Mouse (Mus musculus): ENCODE results near the gene Pym1. TPM values are rescaled to one million over a fixed set of nuclear protein-coding genes. Genes with fewer than 3 reads are reported as not detected.
A peak's percentile ranks its signal among the peaks of the same experiment; 100 is the strongest.
"Not testable (repeated sequence)": the region's sequence is repeated elsewhere in the genome, so short reads cannot be mapped to it uniquely, and the experiment has no call there.

The Pym1 gene
- 10 to 100 TPM; 24.3 to 26.3 TPM for total RNA-seq (2021)
- long read RNA-seq, experiment 1, transcript Pym1-202 (3 exons, 1,158 nt), result major isoform, 5 of 10 reads
- long read RNA-seq, experiment 1, partial matches to known transcripts, result 2 of 10 reads
- long read RNA-seq, experiment 1, other reads (novel, unspliced or antisense), result 1 of 10 reads
- long read RNA-seq, experiment 2, partial matches to known transcripts, result 2 of 8 reads
- long read RNA-seq, experiment 2, other reads (novel, unspliced or antisense), result 4 of 8 reads

DNA sequence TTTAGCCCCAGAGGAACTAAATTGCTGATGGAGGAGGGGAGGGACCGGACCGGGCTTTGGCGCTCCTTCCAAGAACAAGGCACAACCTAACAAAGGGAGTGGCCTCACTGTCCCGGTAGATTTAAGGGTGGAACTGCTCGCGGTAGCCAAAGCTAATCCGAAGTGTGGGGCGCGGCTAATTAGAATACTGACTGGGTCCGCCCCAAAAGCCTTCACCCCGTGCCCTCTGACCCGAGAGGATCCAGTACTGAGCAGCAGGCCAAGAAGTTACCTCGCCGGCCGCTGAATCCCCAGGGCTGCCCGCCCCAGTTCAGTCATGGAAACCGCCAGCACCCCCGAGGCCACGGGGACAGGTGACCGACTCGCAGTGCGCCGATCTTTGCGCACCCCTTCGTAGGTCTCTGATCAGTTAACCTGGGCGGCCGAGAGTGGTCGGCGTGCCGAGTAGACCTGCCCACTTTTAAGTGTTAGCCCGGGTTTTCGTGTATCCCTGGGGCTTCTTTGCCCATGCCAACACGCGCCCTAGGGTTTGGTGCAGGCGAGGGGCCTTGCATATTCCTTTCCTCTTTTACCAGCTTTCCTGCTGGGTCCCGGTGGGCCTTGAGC lies at the start of gene Pym1:
Pym1 (plus strand) TSS at position 244 of the 606 bp plus-strand sequence.
- peak; percentile 90 for DNase-seq

- DNase-seq, result no peak
Measured at GRCm38 (mm10) chr10:128699006-128699405, 48.7 kb upstream of the Pym1 start.

GRCm38 (mm10) chr10:128699611-128700010 lies 48.1 kb upstream of the Pym1 start:
- no peak for DNase-seq

GRCm38 (mm10) chr10:128700712-128701111 lies 47.0 kb upstream of the Pym1 start:
- DNase-seq, result no peak

DNA sequence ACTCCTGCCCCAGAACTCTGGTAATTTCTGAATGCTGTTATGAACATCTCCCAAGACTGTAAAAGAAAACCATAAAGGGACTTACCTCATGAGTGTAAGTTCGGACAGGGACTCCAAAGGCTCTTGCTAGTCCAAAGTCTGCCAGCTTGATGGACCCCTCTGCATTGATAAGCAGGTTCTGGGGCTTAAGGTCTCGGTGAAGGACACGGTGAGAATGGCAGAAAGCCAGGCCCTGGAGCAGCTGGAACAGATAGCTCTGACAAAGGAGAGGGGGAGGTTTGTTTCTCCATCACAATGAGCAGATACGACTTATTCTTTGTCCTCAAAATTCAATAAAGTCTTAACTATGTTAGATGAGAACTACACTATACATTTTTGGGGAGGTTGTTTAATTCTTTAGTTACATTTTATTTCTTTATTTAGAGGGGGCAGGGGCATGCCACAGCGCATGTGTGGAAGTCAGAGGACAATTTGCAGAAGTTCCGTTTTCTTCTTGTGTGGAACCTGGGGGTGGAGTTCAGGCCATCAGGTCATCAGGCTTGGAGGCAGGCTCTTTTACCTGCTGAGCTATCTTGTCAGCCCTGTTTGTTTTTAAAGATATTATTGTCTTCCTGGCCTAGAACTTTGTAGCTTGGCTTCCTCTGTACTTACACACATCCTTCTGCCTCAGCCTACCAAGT lies 45.2 kb upstream of the Pym1 start:
- DNase-seq, result peak; percentile 44

DNA sequence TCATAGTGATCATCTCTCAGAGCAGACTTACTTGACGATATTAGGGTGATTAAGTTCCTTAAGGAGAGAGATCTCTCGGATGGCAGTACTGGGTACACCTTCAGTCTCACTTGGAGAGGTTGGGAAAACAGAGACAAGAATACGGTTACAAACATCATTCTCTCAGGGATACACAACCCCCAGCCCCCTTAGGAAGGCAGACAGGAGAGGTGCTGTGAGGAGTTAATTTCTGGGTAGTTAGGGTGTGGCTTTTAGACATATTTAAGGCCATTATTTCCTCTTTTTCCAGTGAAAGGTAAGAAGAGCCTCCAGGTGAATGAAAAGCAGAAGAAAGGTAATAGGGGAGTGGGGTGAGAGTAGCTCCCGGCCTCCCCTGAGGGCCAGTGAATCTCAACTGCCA lies 43.8 kb upstream of the Pym1 start, which contains the start of gene Pmel:
Pmel (plus strand) TSS at position 301 of the 400 bp plus-strand sequence.
- DNase-seq, result no peak

DNA sequence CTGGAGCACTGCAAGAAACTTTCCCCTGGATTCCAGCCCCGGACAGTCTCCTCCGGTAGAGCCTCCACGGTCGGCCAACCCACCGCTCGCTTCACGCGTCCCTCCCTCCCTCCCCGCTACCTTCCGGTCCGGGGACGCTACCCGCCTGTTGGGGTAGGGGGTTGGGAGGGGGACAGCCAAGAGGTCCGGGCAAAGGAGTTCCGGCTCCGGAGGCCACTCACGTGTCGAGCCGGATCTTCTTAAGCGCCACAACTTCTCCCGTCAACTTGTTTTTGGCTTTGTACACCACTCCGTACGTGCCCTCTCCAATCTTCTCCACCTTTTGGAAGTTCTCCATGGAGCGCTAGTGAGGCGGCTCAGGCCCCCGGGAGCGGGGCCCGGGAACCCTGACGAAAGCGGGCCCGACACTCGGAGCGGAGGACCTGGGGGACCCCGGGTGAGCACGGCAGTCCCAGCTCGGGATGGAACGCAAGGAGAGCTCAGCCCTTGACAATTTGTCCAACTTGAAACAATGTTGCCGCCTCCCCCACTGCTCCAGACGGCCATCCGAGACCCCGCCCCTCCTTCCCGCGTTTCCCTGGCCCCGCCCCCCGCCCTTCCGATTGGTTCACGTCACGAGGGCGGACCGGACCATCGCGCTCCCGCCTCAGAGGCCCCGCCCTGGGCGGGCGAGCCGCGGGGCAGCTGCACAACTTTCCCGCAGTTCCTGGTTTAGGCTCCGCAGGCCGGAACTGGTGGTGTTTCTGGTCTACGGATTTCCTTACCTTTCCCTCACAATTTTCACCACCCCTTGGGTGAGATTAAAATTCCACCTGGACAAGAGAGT lies 43.0 kb upstream of the Pym1 start, which contains the start of gene Cdk2:
Cdk2 (minus strand) TSS at position 541 of the 826 bp plus-strand sequence.
- DNase-seq, result peak; percentile 97

DNA sequence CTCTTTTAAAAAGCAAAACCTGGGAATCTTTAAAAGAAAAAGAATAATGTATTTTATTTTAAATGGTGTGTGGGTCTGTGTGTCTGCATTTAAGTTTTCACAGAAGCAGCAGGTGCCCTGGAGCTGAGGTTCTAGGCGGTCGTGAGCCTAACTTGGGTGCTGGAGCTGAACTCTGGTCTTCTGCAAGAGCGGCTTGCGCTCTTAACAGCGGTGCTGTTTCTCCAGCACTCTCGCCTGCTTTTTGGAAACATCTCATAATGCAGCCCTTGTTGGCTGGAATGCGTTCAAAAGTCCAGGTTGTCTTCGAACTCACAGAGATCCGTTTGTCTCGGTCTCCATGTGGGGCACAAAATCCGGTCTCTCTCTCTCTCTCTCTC lies 42.4 kb upstream of the Pym1 start:
- peak; percentile 35 for DNase-seq

- not testable (repeated sequence) for DNase-seq
Measured at GRCm38 (mm10) chr10:128711318-128711717, 36.4 kb upstream of the Pym1 start.

GRCm38 (mm10) chr10:128715559-128716537 lies 31.8 kb upstream of the Pym1 start:
- no peak for DNase-seq

- DNase-seq, result not testable (repeated sequence)
Measured at GRCm38 (mm10) chr10:128725466-128725865, 22.2 kb upstream of the Pym1 start.

DNA sequence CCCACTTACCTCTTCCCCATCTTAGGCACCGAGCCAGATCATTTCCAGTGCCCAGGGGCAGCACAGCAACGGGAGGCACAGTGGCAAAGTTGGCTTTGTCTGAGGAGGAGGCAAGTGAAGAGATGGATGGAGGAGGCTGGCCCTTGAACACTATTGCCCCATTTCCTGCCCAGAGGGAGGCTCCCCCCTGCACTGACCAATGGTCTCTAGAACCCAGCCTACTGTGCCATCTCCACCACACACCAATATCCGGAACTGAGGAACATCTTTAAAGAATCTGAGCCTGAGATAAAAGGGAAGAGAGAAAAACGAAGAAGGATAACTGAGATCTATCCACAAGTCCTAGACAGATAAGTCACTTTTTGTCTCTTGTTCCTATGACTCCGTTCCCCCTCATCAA lies 19.6 kb upstream of the Pym1 start:
- no peak for DNase-seq

DNA sequence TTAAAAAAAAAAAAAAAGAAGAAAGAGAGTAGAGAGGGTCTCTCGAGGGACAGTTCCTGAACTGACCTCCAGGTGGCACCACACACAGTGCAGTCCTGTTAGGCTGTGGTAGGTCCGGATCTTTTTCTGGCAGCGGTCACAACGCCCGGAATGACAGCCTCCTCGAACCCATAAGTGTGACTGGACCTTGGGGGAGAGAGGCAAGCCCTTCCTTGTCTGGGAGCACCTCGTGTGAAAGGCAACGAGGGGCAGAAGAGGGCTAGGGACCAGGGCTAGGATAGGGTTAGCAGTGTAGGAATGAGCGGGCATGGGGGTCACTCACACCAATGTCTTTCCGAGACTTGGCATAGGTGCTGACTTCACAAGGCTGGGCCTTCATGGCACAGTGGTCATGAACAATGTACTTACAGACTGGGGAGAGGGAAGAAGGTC lies 16.7 kb upstream of the Pym1 start:
- DNase-seq, result peak; percentile 86

DNA sequence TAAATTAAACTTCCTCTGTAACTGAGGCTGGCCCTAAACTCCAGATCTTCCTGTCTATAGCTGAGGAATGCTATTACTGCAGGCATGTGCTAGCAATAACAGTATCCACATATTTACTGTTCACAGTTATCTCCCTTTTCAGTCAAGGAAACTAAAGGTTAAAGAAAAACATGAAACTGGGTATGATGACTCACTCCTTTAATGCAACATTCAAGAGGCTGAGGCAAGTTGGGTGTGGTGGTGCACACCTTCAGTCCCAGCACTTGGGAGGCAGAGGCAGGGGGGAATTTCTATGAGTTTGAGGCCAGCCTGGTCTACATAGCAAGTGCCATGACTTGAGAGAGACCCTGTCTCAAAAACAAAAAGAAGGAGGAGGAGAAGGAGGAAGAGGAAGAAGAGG lies 15.7 kb upstream of the Pym1 start:
- no peak for DNase-seq

DNA sequence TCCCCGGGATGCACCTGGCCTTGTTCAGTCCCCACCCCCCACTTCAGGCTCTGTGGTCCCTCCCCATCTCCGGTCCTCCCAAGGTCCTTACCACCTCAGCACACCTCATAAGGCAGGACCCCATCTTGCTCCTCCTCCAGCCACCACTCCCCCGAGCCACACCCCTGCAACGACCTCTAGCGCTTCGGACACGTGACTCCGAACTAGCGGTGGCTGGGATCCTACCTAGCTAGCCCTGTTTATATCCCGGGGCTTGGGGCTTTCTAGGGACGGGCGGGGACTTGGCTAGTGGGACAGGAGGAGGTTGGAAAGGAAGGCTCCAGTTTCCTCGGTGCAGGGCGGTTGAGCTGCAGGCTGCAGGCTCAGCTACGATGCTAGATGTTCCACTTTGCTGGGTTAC lies 10.3 kb upstream of the Pym1 start:
- DNase-seq, result peak; percentile 61

DNA sequence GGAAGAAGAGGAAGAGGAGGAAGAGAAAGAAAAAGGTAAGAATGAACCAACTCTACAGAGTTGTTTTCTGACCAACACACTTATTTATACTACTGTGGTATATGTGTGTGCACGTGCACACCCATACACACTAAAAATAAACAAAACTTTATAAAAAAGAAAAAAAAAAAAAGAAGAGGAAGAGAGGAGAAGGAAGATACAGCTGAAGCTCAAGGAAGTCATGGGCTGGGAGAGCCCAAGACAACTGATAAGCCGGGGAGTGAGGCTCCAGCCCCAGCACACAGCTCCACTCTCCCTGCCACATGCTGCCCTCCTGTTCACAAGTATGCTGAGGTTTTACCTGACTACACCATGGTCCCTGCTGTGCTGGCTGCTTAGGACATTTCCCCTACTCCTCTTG lies 7.4 kb upstream of the Pym1 start:
- DNase-seq, result no peak

GRCm38 (mm10) chr10:128742616-128743015 lies 5.1 kb upstream of the Pym1 start:
- DNase-seq, result no peak

- DNase-seq, result no peak
Measured at GRCm38 (mm10) chr10:128743235-128743634, 4.5 kb upstream of the Pym1 start.

- peak; percentile 73 for DNase-seq
Measured at GRCm38 (mm10) chr10:128743791-128744191, 3.9 kb upstream of the Pym1 start.

GRCm38 (mm10) chr10:128744211-128744610 lies 3.5 kb upstream of the Pym1 start:
- no peak for DNase-seq

All from adrenal gland, postnatal 10 days (tissue).